Mouse (Mus musculus): ENCODE results near the gene Pdss2.

Pdss2 gene

GRCm38 (mm10) chr10:43440981-43441740 is 219.9 kb downstream of the Pdss2 start:
- no peak for DNase-seq

GRCm38 (mm10) chr10:43448656-43449055 is 227.4 kb downstream of the Pdss2 start:
- DNase-seq: no peak

GRCm38 (mm10) chr10:43451848-43452662 is 230.8 kb downstream of the Pdss2 start:
- peak; percentile 71 for DNase-seq

GRCm38 (mm10) chr10:43452663-43452996 is 231.3 kb downstream of the Pdss2 start:
- no peak for DNase-seq

- DNase-seq: no peak
Measured at GRCm38 (mm10) chr10:43454219-43454618, 232.9 kb downstream of the Pdss2 start.

- no peak for DNase-seq
Measured at GRCm38 (mm10) chr10:43454671-43455070, 233.4 kb downstream of the Pdss2 start.

GRCm38 (mm10) chr10:43462821-43463220 is 241.5 kb downstream of the Pdss2 start:
- no peak for DNase-seq

GRCm38 (mm10) chr10:43463227-43463626 is 241.9 kb downstream of the Pdss2 start:
- no peak for DNase-seq

GRCm38 (mm10) chr10:43466223-43466622 is 244.9 kb downstream of the Pdss2 start:
- DNase-seq: no peak

GRCm38 (mm10) chr10:43467659-43468058 is 246.4 kb downstream of the Pdss2 start:
- DNase-seq: no peak

GRCm38 (mm10) chr10:43468293-43468692 is 247.0 kb downstream of the Pdss2 start:
- DNase-seq: no peak

- DNase-seq: peak; percentile 15
Measured at GRCm38 (mm10) chr10:43475376-43475775, 254.1 kb downstream of the Pdss2 start.

- DNase-seq: no peak
Measured at GRCm38 (mm10) chr10:43477459-43477858, 256.2 kb downstream of the Pdss2 start.

- DNase-seq: peak; percentile 46
Measured at GRCm38 (mm10) chr10:43477865-43478681, 256.8 kb downstream of the Pdss2 start.

GRCm38 (mm10) chr10:43478751-43479435 is 257.6 kb downstream of the Pdss2 start, which contains the start of gene Bend3:
TSS of gene Bend3 (plus strand) at chr10:43478831.
- peak; percentile 59 for DNase-seq

- peak; percentile 83 for DNase-seq
Measured at GRCm38 (mm10) chr10:43479436-43480157, 258.3 kb downstream of the Pdss2 start.

- DNase-seq: no peak
Measured at GRCm38 (mm10) chr10:43480227-43480849, 259.1 kb downstream of the Pdss2 start.

GRCm38 (mm10) chr10:43481179-43481578 is 259.9 kb downstream of the Pdss2 start:
- no peak for DNase-seq

GRCm38 (mm10) chr10:43482021-43482420 is 260.7 kb downstream of the Pdss2 start:
- no peak for DNase-seq

GRCm38 (mm10) chr10:43483426-43483995 is 262.2 kb downstream of the Pdss2 start:
- no peak for DNase-seq

GRCm38 (mm10) chr10:43485751-43486268 is 264.5 kb downstream of the Pdss2 start:
- DNase-seq: no peak
